Mouse (Mus musculus): ENCODE results near the gene Gm13102.
"Not testable (repeated sequence)": the region's sequence is repeated elsewhere in the genome, so short reads cannot be mapped to it uniquely, and the experiment has no call there.

Gm13102 gene

DNA sequence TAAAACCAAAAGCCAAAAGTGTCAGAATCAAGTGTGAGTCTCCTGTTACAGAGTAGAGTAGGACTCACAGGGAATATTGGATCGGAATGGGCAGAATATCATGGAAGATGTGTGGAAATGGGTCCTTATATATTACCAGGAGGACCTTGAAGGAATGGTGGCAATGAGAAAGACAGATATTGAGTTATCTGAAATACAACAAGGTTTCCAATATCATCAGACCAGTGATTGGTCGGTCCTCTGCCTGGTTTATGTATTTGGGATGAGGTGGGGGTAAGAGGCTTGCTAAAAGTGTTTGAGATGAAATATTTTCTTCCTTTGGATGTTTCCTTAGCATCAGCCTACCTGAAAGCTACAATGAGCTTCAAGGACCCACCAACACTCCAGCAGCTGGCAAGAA, at the start of gene Gm13102:
Gene Gm13102 (plus strand): TSS at position 301 of the 400 bp plus-strand sequence.
- DNase-seq = not testable (repeated sequence)

DNA sequence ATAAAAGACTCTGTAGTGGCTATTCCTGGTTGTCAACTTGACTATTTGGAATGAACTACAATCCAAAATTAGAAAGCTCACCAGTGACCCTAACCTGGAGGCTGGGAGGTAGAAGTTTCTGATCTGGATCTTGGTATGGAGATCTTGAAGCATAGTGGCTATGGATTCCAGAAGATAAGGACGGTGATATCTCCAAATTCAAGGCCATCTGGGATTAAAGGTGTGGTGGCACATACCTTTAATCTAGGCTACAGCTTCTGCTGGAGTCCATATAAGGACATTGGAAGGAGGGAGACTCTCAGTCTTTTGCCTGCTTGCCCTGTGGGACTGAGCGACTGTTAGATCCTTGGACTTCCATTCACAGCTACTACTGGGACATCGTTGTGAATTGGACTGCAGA, 47.4 kb upstream of the Gm13102 start, which contains the start of gene Pramel4:
Gene Pramel4 (plus strand): TSS at position 301 of the 400 bp plus-strand sequence.
- DNase-seq = not testable (repeated sequence)

All from cerebellum, postnatal 25 days (tissue).